Mouse (Mus musculus): ENCODE results near the gene Omd.

DNA sequence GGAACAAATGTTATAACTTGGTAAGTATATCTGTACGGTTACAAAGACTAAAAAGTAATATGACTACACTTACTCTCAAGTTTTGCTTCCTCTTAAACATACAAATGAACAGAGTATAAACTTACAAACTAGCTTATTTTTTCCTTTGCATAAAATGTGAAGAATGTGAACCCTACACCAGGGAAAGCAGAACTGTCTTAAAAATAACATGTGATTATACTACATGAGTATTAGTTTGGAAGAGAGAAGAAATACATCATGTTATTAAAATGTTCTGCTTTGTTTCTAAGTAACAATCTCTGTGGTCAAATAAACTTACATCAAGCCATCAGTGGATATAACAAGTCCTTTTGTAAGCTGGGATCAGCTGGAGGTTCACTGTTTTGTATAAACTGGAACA, 43.6 kb upstream of the Omd start:
- TF ChIP-seq CTCF (IDR thresholded peaks at IDR 0.05; ENCODE audit: extremely low read depth, insufficient read length, insufficient replicate concordance, low read depth, low read length), result no peak
- TF ChIP-seq POLR2A (IDR thresholded peaks at IDR 0.05; ENCODE audit: low read depth, low read length), result no peak
